Mouse (Mus musculus) kidney, adult 18-20 months (tissue): ENCODE results near the gene Ankdd1a.
A peak's percentile ranks its signal among the peaks of the same experiment; 100 is the strongest.

Experiments used
- DNase-seq: peaks from one replicate; pipeline ENCODE4 v3.0.0; 2021

Ankdd1a gene

DNA sequence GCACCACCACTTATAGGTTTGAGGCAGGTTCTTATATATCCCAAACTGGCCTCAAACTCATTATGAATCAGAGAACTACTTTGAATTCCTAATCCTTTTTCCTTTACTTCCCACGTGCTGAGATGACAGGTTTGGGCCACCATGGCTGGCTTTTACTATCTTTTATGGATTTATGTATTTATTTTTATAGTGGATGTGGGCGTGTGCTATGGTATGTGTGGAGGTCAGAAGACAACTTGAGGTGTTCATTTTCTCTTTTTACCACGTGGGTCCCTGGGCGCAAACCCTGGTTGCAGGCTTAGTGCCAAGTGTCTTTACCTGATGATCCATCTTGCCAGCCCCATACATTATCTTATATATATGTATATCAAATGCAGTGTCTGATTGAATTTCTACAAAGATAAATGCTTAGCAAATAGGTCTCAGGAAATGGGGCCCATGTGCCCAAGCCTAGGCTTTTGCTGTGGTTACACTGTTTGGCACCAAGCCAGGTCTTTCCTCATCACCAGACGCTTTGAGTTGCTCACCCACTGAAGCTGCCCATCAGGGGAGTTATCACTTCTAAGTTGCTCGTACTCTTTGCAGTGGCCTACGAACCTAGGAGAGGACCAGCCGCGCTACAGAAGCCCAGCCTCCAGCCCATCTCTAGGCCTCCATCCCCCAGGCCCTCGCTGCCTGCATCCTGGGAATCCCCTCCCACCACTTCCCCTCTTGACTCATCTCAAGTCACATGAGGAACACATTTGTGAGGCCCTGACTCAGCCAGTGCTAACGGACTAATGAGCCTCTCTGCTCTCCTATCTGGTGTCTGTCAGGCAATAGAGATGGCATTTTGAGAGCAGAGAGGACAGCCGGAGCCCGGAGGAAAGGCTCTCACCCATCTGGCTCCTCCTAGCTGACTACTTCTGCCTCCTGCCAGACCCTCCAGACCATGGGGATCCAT, 21.4 kb upstream of the Ankdd1a start:
- peak; percentile 21 for DNase-seq

GRCm38 (mm10) chr9:65539697-65540096, 19.7 kb upstream of the Ankdd1a start:
- DNase-seq, result no peak

DNA sequence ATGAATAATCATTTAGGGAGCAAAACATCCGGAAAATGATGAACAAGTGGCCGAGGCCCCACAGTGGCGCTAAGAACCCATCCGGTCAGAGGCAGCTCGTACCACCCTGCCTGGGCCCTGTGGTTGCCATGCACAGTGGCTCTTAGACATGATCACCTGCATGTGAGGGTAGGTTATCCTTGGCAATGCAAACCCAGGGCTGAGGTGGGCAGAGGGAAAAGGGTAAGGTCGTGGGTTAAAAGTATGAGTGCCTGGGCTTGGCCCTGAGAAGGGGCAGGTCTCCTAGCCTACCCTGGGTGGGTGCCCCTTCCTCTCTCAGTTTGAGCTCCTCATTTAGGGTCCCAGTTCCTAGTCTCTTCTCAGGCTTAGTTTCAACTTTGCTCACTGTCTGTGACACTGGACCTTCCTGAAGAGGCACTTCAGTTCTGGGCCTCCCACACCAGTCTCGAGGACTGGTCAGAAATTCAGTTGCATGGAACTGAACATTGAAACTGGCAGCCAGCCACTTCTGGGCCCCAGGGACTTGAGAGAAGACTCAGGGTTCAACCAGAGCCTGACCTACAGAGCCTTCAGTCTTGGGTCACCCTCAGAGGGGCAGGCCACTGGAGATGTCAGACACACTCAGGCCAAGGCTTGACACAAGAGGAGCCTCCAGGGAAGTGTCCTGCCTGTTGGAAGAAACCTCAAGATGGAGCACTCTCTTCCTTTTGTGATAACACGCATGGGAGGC, 18.1 kb upstream of the Ankdd1a start:
- peak; percentile 32 for DNase-seq

DNA sequence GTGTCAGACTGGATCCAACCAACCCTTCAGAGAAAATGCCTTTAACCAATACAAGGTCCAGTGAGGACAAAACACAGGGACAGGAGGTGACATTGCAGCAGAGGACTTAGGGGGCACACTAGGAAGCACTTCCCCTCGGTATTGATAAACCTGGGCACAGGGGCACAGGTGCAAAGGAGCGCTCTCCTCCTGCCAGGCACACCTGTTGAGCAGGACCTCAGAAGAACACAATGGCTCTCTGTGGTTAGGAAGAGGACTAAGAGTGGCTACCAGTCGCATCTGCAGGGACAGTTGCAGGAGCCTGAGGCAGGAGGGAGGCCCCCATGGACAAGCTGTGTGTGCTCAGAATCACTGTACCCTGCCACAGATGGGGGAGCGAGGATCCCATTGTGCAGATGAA, 16.5 kb upstream of the Ankdd1a start:
- DNase-seq, result no peak

DNA sequence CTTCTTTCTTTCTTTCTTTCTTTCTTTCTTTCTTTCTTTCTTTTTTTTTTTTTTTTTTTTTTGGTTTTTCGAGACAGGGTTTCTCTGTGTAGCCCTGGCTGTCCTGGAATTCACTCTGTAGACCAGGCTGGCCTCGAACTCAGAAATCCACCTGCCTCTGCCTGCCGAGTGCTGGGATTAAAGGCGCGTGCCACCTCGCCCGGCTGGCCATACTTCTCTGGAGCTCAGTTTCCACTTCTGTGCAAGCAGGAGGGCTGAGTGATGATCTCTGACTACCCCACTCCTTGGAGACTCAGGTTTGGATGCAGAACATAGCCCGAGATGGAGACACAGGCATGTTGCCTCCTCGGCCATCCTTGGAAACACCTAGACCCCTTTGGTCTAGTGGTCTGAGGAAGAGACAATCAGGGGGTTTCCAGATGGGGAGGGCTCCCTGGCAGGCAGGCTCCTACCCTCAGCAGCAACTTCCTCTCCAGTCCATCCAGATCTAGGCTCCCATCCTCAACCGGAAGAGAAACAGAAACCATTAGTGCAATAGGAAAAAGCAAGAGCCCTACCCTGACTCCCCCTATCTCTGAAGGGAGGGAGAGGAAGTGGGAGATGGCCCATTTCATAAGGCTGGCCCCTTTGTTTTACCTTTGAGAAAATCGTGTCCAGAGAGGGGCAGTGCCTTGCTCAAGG, 15.9 kb upstream of the Ankdd1a start:
- DNase-seq, result no peak

DNA sequence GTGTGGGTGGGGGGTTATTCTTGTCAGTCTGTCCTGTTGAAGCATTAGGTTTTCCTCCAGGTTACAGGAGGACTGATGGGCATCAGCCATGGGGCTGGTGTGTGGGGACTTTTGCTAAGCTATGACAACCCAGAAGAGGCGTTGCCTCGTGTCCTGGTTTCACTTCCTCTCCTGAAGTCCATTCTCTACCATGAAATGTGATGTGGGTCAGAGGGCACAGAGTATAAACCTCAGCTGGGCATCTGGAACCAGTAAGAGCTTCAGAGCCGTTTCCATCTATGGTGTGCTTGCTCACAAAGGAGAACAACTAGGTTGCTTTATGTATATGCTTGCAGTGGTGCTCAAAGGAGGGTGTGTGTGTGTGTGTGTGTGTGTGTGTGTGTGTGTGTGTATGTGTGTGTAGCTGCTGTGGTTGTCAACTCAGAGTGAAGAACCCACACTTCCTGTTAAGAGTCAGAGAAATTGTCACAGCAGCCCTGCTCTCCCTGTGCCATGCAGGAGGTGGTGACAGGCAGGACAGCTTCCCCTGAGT, 15.3 kb upstream of the Ankdd1a start:
- DNase-seq, result no peak

GRCm38 (mm10) chr9:65534111-65534510, 14.1 kb upstream of the Ankdd1a start:
- DNase-seq, result no peak

- no peak for DNase-seq
These were observed 13.0 kb upstream of the Ankdd1a start for GRCm38 (mm10) chr9:65532986-65533385.

DNA sequence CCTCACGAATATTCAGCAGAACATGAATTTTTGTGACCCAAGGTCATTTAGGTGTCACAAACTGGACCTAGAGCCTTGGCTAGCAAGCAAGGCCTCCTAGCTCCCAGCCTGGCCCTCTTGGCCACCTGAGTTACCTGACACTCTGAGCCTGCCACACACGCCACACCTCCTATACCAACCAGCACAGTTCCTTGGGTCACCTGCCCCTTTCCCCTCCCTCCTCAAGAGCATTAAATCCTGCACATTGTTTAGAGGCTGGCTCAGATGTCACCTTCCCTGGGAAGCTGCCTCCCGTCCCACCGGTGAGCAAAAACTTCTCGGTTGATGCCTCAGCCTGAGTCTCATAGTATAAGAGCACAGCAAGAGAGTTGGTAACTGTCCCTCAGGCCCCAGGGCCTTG, 11.3 kb upstream of the Ankdd1a start:
- no peak for DNase-seq

GRCm38 (mm10) chr9:65529659-65530058, 9.7 kb upstream of the Ankdd1a start:
- no peak for DNase-seq

DNA sequence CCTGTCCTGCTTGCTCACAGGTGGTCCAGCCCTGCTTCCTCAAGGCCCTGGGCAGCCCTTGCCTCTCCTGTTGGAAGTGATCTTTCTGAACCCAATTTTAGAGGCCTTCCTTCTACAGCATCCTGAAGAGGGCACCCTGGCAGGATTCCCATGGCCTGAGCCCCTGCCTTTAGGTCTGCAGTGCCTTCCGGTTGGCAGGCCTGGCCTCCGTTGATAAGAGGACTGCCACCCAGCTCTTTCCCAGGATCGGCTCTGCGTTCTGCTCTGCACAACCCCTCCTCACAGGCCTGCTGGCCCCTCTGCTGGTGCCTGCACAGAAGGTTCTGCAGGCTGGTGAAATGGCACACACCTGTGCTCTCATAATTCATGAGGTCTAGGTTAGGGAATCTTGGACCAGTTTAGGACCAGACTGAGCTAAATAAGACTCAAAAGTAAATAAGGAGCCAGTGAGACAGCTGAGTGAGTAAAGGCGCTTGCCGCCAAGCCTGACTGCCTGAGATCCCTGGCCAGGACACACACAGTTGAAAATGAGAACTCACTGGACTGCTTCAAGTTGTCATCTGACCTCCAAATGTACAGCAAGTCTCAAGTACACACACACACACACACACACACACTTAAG, 8.5 kb upstream of the Ankdd1a start:
- no peak for DNase-seq

DNA sequence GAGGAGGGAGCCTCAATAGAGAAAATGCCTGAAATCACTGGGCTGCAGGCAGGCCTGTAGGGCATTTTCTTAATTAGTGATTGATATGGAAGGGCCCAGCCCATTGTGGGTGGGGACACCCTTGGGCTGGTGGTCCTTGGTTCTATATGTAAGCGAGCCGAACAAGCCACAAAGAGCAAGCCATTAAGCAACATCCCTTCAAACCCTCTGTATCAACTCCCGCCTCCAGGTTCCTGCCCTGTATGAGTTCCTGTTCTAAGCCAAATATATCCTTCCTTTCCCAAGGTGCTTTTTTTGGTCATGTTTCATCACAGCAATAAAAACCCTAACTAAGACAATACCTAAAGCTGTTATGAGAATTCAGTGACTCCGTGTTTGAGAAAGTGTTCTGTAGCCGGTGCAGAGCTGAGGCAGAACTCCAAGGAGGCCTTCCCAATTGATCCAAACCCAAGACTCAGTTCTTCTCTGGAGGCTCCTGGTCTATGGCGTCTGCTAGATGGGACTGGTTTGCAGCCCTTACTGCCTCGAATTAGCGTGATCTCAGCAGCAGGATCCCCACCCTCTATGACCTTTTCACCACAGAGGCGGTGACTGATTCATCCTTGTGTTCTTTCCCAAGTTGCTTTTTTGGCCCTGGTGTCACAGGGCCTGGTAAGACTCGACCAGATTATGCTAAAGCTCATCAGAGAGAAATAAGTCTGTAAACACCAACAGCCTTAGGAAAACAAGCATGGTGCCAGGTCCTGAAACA, 5.6 kb upstream of the Ankdd1a start:
- DNase-seq, result no peak

DNA sequence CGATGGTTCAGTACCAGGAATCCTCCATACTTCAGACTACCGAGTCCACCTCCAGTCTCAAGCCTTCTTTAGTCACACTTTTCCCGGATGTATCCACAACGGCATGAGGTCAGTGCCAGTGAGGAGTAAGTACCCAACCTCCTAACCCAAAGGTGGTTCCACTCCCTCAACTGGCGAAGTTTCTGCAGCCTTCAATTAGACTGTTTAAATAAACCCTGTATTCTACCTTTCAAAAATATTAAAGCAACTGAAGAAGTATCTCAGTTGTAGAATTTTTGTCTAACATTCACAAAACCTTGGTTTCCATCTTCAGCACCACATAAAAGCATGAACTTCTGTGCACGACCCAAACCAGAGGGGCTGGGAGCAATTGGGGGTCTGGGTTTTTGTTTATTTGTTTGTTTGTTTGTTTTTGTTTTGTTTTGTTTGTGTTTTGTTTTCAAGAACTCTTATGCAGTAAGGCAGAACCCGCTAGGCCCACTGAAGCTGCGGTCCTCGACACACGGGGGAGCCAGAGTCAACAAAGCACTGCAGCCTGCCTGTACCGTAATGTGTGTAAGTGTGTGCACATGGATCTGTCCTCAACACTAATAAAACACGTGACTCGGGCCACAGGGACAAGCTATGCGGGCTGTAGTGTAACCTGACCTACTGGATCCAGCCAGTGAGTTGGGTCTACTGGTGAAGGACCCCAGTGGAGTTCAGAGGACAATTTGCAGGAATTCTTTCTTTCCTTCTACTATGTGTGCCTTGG, 3.8 kb upstream of the Ankdd1a start:
- peak; percentile 85 for DNase-seq

GRCm38 (mm10) chr9:65520505-65520876, 498 bp upstream of the Ankdd1a start:
- DNase-seq, result no peak

- no peak for DNase-seq
These were observed 5.1 kb downstream of the Ankdd1a start for GRCm38 (mm10) chr9:65514851-65515261.

DNA sequence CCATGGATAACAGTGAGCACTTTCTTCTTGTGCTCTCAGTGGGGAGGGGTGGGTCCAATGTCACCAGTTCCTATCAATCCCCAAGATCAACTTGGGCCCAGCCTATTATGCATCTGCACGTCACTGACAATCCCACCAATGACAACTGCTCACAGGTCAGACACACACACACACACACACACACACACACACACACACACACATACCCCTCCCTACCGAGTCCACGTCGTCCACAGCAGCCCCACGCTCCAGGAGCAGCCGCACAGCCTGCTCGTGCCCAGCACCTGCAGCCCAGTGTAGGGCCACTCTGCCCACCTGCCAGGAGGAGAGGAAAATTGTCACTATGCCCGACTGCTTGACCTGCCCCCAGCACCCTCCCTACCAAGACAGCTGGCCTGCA, 5.6 kb downstream of the Ankdd1a start:
- DNase-seq, result no peak

DNA sequence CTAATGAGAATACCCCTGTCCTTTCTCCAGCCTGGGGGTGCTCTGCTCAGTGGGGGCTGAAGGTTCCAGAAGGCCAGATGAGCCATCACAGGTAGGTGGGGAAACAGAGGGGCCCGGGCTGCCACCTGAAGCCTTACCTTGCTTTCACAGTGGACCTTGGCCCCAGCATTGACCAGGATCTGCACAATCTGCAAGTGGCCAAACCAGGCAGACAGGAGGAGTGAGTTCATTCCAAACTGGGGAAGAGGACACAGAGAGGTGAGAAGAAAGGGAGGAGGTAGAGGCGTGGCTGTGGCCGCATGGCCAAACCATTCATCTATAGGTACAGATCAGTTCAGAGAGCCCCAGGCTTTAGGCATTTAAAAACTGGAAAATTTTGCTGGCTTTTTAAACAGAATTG, 7.5 kb downstream of the Ankdd1a start:
- no peak for DNase-seq

- DNase-seq, result no peak
These were observed 11.5 kb downstream of the Ankdd1a start for GRCm38 (mm10) chr9:65508449-65508848.

DNA sequence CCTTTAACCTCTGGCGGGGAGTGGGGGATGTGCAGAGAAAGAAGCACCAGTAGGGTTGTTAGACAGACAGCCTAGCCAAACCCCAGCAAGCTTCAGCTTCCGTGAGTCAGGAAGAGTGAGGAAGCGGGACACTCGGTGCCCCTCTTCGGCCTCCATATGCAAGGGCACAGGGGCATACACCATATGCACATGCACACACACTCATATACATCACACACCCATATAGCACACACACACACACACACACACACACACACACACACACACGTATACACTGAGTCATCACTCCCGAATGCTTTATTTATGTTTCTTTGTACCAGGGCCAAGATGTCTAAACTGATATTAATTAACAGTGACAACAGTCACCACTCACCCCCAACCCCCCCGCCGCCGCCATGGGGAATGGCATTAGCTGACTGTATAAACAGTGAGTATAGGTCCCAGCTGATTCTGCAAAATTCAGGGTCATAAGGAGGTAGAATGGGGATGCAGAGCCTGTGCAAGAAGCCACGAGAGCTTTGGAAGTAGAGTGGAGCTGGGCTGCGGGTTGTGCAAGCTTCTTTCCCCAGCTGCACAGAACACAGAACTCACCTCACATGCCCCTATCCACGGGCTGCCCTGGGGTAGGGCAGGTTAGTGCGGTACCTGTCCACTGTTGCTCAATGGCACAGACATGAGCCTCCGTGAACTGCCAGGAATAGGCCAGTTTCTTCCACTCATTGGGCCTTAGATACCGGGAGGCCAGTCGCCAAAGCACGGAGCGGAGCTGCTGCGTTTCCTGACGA, 17.1 kb downstream of the Ankdd1a start:
- DNase-seq, result no peak

DNA sequence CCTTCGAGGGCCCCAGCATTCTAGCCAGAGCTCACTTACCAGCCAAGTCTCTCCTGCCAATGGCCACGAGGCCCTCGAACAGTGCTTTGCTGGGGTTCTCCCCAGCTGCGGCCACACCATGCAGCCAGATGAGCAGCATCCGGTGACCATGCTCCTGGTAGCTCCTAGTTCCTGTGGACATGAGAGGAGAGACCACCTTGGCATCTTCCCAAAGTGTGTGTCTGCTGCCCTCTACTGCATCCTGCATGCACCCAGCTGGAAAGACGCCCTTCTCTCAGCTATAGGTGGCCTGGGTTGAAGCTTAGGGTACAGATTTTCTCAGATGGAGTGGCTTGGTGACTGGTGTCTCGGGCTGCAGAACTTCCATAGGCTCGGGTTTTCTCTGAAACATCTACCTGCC, 17.8 kb downstream of the Ankdd1a start:
- no peak for DNase-seq

DNA sequence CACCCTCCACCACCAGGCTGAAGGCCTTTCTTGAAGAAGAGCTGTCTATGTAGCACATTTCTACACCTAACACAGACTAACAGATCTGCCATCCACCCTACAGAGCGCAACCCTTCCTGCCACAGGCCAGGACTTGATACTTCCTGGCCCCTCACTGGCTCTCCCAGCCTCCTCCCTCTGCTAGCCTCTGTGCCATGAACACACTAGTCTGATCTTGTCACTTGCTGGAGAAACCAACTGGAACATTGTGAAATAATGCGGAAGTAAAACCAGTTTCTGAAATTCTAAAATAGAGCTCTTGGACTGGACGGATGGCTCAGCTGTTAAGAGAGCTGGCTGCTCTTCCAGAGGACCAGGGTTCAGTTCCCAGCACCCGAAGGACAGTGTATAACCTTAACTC, 27.1 kb downstream of the Ankdd1a start:
- DNase-seq, result no peak
